Mouse (Mus musculus) forebrain, embryonic 16.5 days (tissue): ENCODE results near the gene Cadps. TPM values are rescaled to one million over a fixed set of nuclear protein-coding genes. Genes with fewer than 3 reads are reported as not detected.

ENCODE experiments used
- ATAC-seq: fragments of 200-750 bp; cut with Nextera tagmentation; 2 replicates; pipeline ENCODE4 v1.8.0; 2017; ENCODE audit warnings: mild to moderate bottlenecking, moderate library complexity
- H3K27ac ChIP-seq: fragments of 300-500 bp; sonication (generic); 2 replicates; pipeline ENCODE4 v1.5.1; 2014; ENCODE audit warnings: low read length, control low read depth
- H3K27me3 ChIP-seq: fragments of 300-500 bp; sonication (generic); replicated peaks from 2 replicates; pipeline ENCODE4 v1.6.1; 2014; ENCODE audit warnings: low read length; ENCODE audit not compliant: control insufficient read depth, insufficient read depth
- H3K36me3 ChIP-seq: fragments of 300-500 bp; sonication (generic); 2 replicates; pipeline ENCODE4 v1.6.1; 2014; ENCODE audit not compliant: control insufficient read depth, insufficient read depth
- H3K4me1 ChIP-seq: fragments of 300-500 bp; sonication (generic); replicated peaks from 2 replicates; pipeline ENCODE4 v1.6.1; 2014; ENCODE audit warnings: low read length; ENCODE audit not compliant: control insufficient read depth, insufficient read depth
- H3K4me2 ChIP-seq: fragments of 300-500 bp; sonication (generic); 2 replicates; pipeline ENCODE4 v1.6.1; 2014; ENCODE audit warnings: mild to moderate bottlenecking, low read length, control low read depth
- H3K4me3 ChIP-seq: fragments of 300-500 bp; sonication (generic); replicated peaks from 2 replicates; pipeline ENCODE4 v1.5.1; 2014; ENCODE audit warnings: mild to moderate bottlenecking, low read length, control low read depth
- H3K9ac ChIP-seq: fragments of 300-500 bp; sonication (generic); replicated peaks from 2 replicates; pipeline ENCODE4 v1.6.1; 2014; ENCODE audit warnings: low read depth, low read length, control low read depth
- H3K9me3 ChIP-seq: fragments of 300-500 bp; sonication (generic); 2 replicates; pipeline ENCODE4 v1.6.1; 2016; ENCODE audit warnings: low read length; ENCODE audit not compliant: control insufficient read depth
- WGBS: fragments of 180-500 bp; shearing (Covaris S2); extraction: QIAGEN DNeasy Blood & Tissue Kit; methylation state at CpG from one replicate; pipeline ENCODE4 v1.1.7; 2014; 5-methylcytosine and 5-hydroxymethylcytosine counted together
- polyA plus RNA-seq: library from polyadenylated mRNA; unstranded; fragments of >200 nt; fragmentation: Nextera tagmentation; extraction: Ambion mirVana; gene quantifications from 2 replicates; pipeline ENCODE4 v1.2.1, GENCODE M21; 2015

The Cadps gene
- polyA plus RNA-seq = 28.7 and 30.3 TPM in 2 replicates

- H3K4me2 ChIP-seq = peak within 1 kb of the TSS; percentile 47
- H3K36me3 ChIP-seq = no peaks in the 10 kb centered on the region
- peak within 1 kb of the TSS; percentile 96 for H3K9ac ChIP-seq
- peak within 1 kb of the TSS; percentile 99 for H3K27ac ChIP-seq
- H3K4me3 ChIP-seq = peak within 1 kb of the TSS; percentile 83
- H3K27me3 ChIP-seq = no peaks in the 10 kb centered on the region
- peak; percentile 79 for ATAC-seq
- under 1% methylated on average over 62 of the region's 71 CpGs for WGBS
- H3K9me3 ChIP-seq = no peaks in the 10 kb centered on the region
- H3K4me1 ChIP-seq = peaks cover 26% of the 10 kb centered on the region
Measured at GRCm38 (mm10) chr14:12822491-12823219, at the start of gene Cadps. Gene Cadps, minus strand, starts transcription at chr14:12823079.

GRCm38 (mm10) chr14:12869605-12870004 lies 46.7 kb upstream of the Cadps start:
- H3K9me3 ChIP-seq = no peaks in the 10 kb centered on the region
- no peaks in the 10 kb centered on the region for H3K27me3 ChIP-seq
- WGBS = 72% methylated on average over 1 of the region's 1 CpGs
- H3K36me3 ChIP-seq = no peaks in the 10 kb centered on the region
- peak; percentile 40; the same call in 1 of the 2 replicates for ATAC-seq
- H3K27ac ChIP-seq = no peak overlapping the region
- no peak overlapping the region for H3K4me2 ChIP-seq
- H3K9ac ChIP-seq = no peak overlapping the region
- H3K4me1 ChIP-seq = peaks cover 2% of the 10 kb centered on the region; the same call in 1 of the 2 replicates
- no peak overlapping the region for H3K4me3 ChIP-seq

- H3K27ac ChIP-seq = no peak overlapping the region
- H3K9me3 ChIP-seq = no peaks in the 10 kb centered on the region
- WGBS = 59% methylated on average over 2 of the region's 2 CpGs
- no peak overlapping the region for H3K4me2 ChIP-seq
- peaks cover 2% of the 10 kb centered on the region; the same call in 1 of the 2 replicates for H3K4me1 ChIP-seq
- H3K36me3 ChIP-seq = no peaks in the 10 kb centered on the region
- no peak overlapping the region for H3K9ac ChIP-seq
- no peaks in the 10 kb centered on the region for H3K27me3 ChIP-seq
- no peak for ATAC-seq
- no peak overlapping the region for H3K4me3 ChIP-seq
Measured at GRCm38 (mm10) chr14:12865258-12865657, 42.4 kb upstream of the Cadps start.

GRCm38 (mm10) chr14:12843860-12844259 lies 21.0 kb upstream of the Cadps start:
- Histone ChIP-seq H3K4me1 (0 out of 2 replicates have a peak, but pooled peaks cover 3% of the 10 kb centered on the region), H3K4me2 (no peak overlapping the region), H3K27ac (no peak overlapping the region), H3K9ac (no peak overlapping the region), H3K27me3 (no peaks in the 10 kb centered on the region), H3K4me3 (no peak overlapping the region), H3K36me3 (no peaks in the 10 kb centered on the region), H3K9me3 (no peaks in the 10 kb centered on the region)
- ATAC-seq = no peak

- Histone ChIP-seq H3K27ac (no peak overlapping the region), H3K36me3 (no peaks in the 10 kb centered on the region), H3K4me1 (0 out of 2 replicates have a peak, but pooled peaks cover 3% of the 10 kb centered on the region), H3K27me3 (no peaks in the 10 kb centered on the region), H3K9me3 (no peaks in the 10 kb centered on the region), H3K9ac (no peak overlapping the region), H3K4me2 (no peak overlapping the region), H3K4me3 (no peak overlapping the region)
- peak; percentile 45 for ATAC-seq
- WGBS = 57% methylated on average over 1 of the region's 1 CpGs
Measured at GRCm38 (mm10) chr14:12839471-12839870, 16.6 kb upstream of the Cadps start.

DNA sequence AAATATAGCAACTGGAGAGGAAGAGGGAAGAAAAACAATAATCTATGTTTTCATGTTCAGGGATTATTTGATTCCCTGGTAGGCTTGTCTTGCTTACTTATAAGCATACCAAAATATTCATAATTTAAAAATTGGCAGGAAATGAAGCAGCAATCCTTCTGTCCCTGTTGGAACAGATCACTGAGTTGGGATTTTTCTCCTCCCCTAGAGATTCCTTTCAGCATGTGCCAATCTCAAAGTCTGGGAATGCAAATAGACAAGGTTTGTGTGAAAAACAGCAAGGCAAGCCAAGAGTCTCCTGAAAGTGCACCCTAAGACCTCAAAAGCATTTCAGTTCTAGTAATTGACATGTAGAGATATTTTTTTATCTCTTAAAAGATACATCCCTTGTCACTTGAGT lies 16.1 kb upstream of the Cadps start:
- H3K9ac ChIP-seq = no peak overlapping the region
- ATAC-seq = peak; percentile 72
- 0 out of 2 replicates have a peak, but pooled peaks cover 3% of the 10 kb centered on the region for H3K4me1 ChIP-seq
- no peaks in the 10 kb centered on the region for H3K9me3 ChIP-seq
- no peak overlapping the region for H3K27ac ChIP-seq
- no peaks in the 10 kb centered on the region for H3K27me3 ChIP-seq
- H3K36me3 ChIP-seq = no peaks in the 10 kb centered on the region
- no peak overlapping the region for H3K4me3 ChIP-seq
- H3K4me2 ChIP-seq = no peak overlapping the region

DNA sequence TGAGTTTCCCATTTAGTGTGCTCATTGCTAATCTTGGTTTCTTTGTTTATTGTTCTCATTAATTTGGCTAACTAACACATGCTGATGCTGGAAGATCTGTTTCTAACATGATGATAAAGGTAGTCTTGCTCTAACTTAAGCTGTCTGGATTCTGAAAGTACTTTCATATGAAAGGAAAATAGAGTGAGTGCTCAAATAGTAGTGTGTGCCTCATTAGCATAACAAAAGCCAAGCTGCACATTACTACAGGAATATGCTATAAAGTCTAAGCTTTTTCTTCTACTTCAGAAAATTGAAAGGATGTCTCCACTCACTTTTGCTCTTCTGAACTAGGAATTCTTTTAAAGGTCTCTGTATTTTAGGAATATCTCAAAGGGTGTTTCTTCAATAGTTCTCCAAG lies 15.4 kb upstream of the Cadps start:
- Histone ChIP-seq H3K4me3 (no peak overlapping the region), H3K9me3 (no peaks in the 10 kb centered on the region), H3K27me3 (no peaks in the 10 kb centered on the region), H3K36me3 (no peaks in the 10 kb centered on the region), H3K4me2 (no peak overlapping the region), H3K27ac (no peak overlapping the region), H3K4me1 (no peaks in the 10 kb centered on the region), H3K9ac (no peak overlapping the region)
- peak; percentile 82 for ATAC-seq

DNA sequence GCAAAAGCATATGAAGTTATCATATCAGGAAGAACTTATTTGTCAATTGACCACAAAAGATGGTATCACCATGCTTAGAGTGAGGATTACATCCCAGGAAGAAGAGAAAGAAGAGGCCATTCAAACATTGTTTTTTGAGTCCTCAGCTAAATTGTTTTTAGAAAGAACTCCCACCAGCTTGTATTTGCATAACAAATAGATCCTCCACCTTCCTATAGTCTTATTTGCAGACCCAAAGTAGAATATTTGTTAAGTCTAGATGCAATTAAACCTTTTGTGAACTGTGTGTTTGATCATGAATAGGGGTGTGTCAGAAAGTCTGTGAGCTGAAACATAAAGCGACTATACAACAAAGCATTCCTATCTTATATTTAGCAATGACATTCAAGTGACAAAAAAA lies 15.0 kb upstream of the Cadps start:
- no peak overlapping the region for H3K4me3 ChIP-seq
- no peak overlapping the region for H3K4me2 ChIP-seq
- H3K4me1 ChIP-seq = no peaks in the 10 kb centered on the region
- no peak overlapping the region for H3K27ac ChIP-seq
- no peak overlapping the region for H3K9ac ChIP-seq
- H3K9me3 ChIP-seq = no peaks in the 10 kb centered on the region
- WGBS = 7% methylated on average over 1 of the region's 1 CpGs
- no peaks in the 10 kb centered on the region for H3K36me3 ChIP-seq
- no peaks in the 10 kb centered on the region for H3K27me3 ChIP-seq
- ATAC-seq = peak; percentile 26; the same call in 1 of the 2 replicates

GRCm38 (mm10) chr14:12823781-12824180 lies 902 bp upstream of the Cadps start:
- no peak overlapping the region; the same call in 1 of the 2 replicates for H3K4me3 ChIP-seq
- H3K27me3 ChIP-seq = no peaks in the 10 kb centered on the region
- H3K27ac ChIP-seq = no peak overlapping the region
- no peak overlapping the region for H3K9ac ChIP-seq
- peak overlapping the region; percentile 47 for H3K4me2 ChIP-seq
- H3K4me1 ChIP-seq = peaks cover 23% of the 10 kb centered on the region
- 17% methylated on average over 6 of the region's 6 CpGs for WGBS
- H3K36me3 ChIP-seq = no peaks in the 10 kb centered on the region
- ATAC-seq = no peak
- H3K9me3 ChIP-seq = no peaks in the 10 kb centered on the region
